Mouse (Mus musculus) olfactory bulb, adult 2 months (tissue): ENCODE measurements around the gene Kcnj15. TPM values are rescaled to one million over a fixed set of nuclear protein-coding genes. Genes with fewer than 3 reads are reported as not detected.

Source experiments
- H3K27ac ChIP-seq: fragments of 200-500 bp; 2 replicates; pipeline ENCODE4 v1.5.1; 2012; ENCODE audit warnings: low read depth, low read length; ENCODE audit not compliant: insufficient read depth
- H3K4me1 ChIP-seq: fragments of 200-500 bp; 2 replicates; pipeline ENCODE4 v1.6.1; 2012; ENCODE audit warnings: low read length; ENCODE audit not compliant: control insufficient read depth, insufficient read depth
- H3K4me3 ChIP-seq: fragments of 200-500 bp; 2 replicates; pipeline ENCODE4 v1.5.1; 2012; ENCODE audit warnings: mild to moderate bottlenecking, low read depth, low read length, moderate library complexity; ENCODE audit not compliant: insufficient read depth
- CTCF ChIP-seq: fragments of 200-500 bp; IDR thresholded peaks from 2 replicates; pipeline ENCODE4 v1.5.1; 2012; ENCODE audit warnings: low read depth, mild to moderate bottlenecking, low read length, moderate library complexity; ENCODE audit not compliant: insufficient read depth
- POLR2A ChIP-seq: fragments of 200-500 bp; IDR thresholded peaks from 2 replicates; pipeline ENCODE4 v1.6.1; 2012; ENCODE audit warnings: mild to moderate bottlenecking, low read depth, low read length, moderate library complexity; ENCODE audit not compliant: insufficient read depth
- WGBS: fragments of 180-500 bp; shearing (Covaris S2); methylation state at CpG from one replicate; pipeline ENCODE4 v1.1.7; 2018; 5-methylcytosine and 5-hydroxymethylcytosine counted together
- polyA plus RNA-seq: library from polyadenylated mRNA; stranded (reverse); fragments of >200 nt; gene quantifications from 2 replicates; pipeline ENCODE4 v1.2.4, GENCODE M21; 2012; ENCODE audit warnings: low replicate concordance; ENCODE audit not compliant: missing spikeins, insufficient read depth, insufficient read length

The Kcnj15 gene
- polyA plus RNA-seq, 1 experiment = not detected

GRCm38 (mm10) chr16:95284085-95284727 is 26.8 kb downstream of the Kcnj15 start:
- TF ChIP-seq CTCF (no peak), POLR2A (no peak)
- H3K4me1 ChIP-seq = no peaks in the 10 kb centered on the region
- no peak overlapping the region for H3K4me3 ChIP-seq
- 59% methylated on average over 12 of the region's 12 CpGs for WGBS
- no peak overlapping the region for H3K27ac ChIP-seq

GRCm38 (mm10) chr16:95285043-95285442 is 27.7 kb downstream of the Kcnj15 start:
- 84% methylated on average over 4 of the region's 4 CpGs for WGBS

GRCm38 (mm10) chr16:95285767-95286166 is 28.4 kb downstream of the Kcnj15 start:
- WGBS = 84% methylated on average over 4 of the region's 4 CpGs
- H3K27ac ChIP-seq = no peak overlapping the region
- TF ChIP-seq CTCF (no peak), POLR2A (no peak)

More at GRCm38 (mm10) chr16:95285043-95285442, 27.7 kb downstream of the Kcnj15 start:
- TF ChIP-seq CTCF (no peak), POLR2A (no peak)
- no peak overlapping the region for H3K4me3 ChIP-seq
- H3K4me1 ChIP-seq = no peaks in the 10 kb centered on the region
- H3K27ac ChIP-seq = no peak overlapping the region

GRCm38 (mm10) chr16:95287656-95288055 is 30.3 kb downstream of the Kcnj15 start:
- H3K4me1 ChIP-seq = peaks cover 13% of the 10 kb centered on the region
- H3K27ac ChIP-seq = no peak overlapping the region
- TF ChIP-seq CTCF (no peak), POLR2A (no peak)
- WGBS = 88% methylated on average over 2 of the region's 2 CpGs
- H3K4me3 ChIP-seq = no peak overlapping the region

More at GRCm38 (mm10) chr16:95285767-95286166, 28.4 kb downstream of the Kcnj15 start:
- H3K4me3 ChIP-seq = no peak overlapping the region
- H3K4me1 ChIP-seq = no peaks in the 10 kb centered on the region

GRCm38 (mm10) chr16:95289375-95289774 is 32.0 kb downstream of the Kcnj15 start:
- TF ChIP-seq POLR2A (no peak), CTCF (no peak)
- no peak overlapping the region for H3K27ac ChIP-seq
- no peak overlapping the region for H3K4me3 ChIP-seq
- WGBS = 91% methylated on average over 3 of the region's 3 CpGs
- H3K4me1 ChIP-seq = peaks cover 16% of the 10 kb centered on the region

- 76% methylated on average over 10 of the region's 10 CpGs for whole genome bisulfite sequencing
- Histone ChIP-seq H3K4me1 (peaks cover 16% of the 10 kb centered on the region), H3K27ac (no peak overlapping the region), H3K4me3 (no peak overlapping the region)
- TF ChIP-seq POLR2A (no peak), CTCF (no peak)
These were observed 34.2 kb downstream of the Kcnj15 start for GRCm38 (mm10) chr16:95291450-95292101.

- 54% methylated on average over 14 of the region's 14 CpGs for WGBS
- no peak for TF ChIP-seq POLR2A
- no peak for TF ChIP-seq CTCF
These were observed 35.6 kb downstream of the Kcnj15 start for GRCm38 (mm10) chr16:95292843-95293505.

GRCm38 (mm10) chr16:95297651-95298050 is 40.3 kb downstream of the Kcnj15 start:
- TF ChIP-seq POLR2A (no peak), CTCF (no peak)
- 82% methylated on average over 3 of the region's 3 CpGs for WGBS

More at GRCm38 (mm10) chr16:95292843-95293505, 35.6 kb downstream of the Kcnj15 start:
- H3K4me1 ChIP-seq = peaks cover 16% of the 10 kb centered on the region
- H3K27ac ChIP-seq = no peak overlapping the region
- H3K4me3 ChIP-seq = no peak overlapping the region

GRCm38 (mm10) chr16:95301667-95302066 is 44.3 kb downstream of the Kcnj15 start:
- no peak for TF ChIP-seq CTCF
- no peak for TF ChIP-seq POLR2A
- no peak overlapping the region for H3K4me3 ChIP-seq
- no peak overlapping the region for H3K27ac ChIP-seq
- WGBS = 97% methylated on average over 3 of the region's 3 CpGs
- no peaks in the 10 kb centered on the region for H3K4me1 ChIP-seq

More at GRCm38 (mm10) chr16:95297651-95298050, 40.3 kb downstream of the Kcnj15 start:
- H3K4me1 ChIP-seq = peaks cover 3% of the 10 kb centered on the region
- no peak overlapping the region for H3K27ac ChIP-seq
- H3K4me3 ChIP-seq = no peak overlapping the region
